Mouse (Mus musculus) right cerebral cortex, postnatal 36 days (tissue): ENCODE measurements at regions not wholly inside any gene's neighbourhood (a gene's known extent, or its start where the extent isn't known, plus 50 kb on each side); places are given as distances from the start of the nearest gene placed in this dataset.
A peak's percentile ranks its signal among the peaks of the same experiment; 100 is the strongest.

Experiments used
- DNase-seq, 2 experiments: peaks; one replicate each; pipeline ENCODE4 v3.0.0; 2022; ENCODE audit warnings: low spot score in 2 of 2, mixed read lengths in 1 of 2

- DNase-seq: no peak
Measured at GRCm38 (mm10) chr2:45511791-45512190, 394.6 kb upstream of the Zeb2 start.

DNA sequence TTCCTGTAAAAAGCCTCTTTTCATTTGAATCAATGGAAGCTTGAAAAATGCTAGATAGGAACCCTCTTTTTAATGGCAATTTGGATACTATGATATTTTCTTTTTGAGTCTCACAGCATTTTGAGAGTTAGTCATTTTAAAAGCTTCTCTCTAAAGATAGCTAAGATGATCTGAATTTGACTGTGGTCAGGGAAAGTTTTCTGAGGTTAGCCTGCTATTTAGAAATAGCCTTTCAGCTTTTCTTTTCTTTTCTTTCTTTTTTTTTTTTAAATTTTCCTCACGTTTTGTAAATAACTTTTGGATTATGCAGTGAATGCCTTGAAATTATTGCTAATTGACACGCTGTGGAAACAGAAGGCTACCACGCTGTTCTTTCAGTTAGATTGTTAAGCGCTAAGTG, 387.3 kb upstream of the Zeb2 start:
- no peak for DNase-seq

DNA sequence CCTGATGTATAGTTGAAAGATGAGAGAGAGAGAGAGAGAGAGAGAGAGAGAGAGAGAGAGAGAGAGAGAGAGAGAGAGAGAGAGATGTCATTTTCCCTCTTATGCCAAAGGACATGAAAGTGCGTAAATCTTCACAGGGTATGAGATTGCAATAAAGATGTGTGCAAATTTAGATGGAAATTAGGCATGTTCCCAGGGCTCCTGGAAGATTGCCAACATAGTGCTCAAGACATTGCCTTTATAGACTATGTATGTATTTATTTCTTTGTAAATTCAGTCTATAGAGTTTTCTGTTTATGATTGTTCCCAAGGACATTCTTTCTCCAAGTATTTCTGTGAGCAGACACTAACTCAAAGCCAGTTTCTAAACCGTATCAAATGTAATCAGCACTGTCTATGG, 376.5 kb upstream of the Zeb2 start:
- no peak for DNase-seq

GRCm38 (mm10) chr2:45486530-45486929, 369.3 kb upstream of the Zeb2 start:
- DNase-seq: no peak

DNA sequence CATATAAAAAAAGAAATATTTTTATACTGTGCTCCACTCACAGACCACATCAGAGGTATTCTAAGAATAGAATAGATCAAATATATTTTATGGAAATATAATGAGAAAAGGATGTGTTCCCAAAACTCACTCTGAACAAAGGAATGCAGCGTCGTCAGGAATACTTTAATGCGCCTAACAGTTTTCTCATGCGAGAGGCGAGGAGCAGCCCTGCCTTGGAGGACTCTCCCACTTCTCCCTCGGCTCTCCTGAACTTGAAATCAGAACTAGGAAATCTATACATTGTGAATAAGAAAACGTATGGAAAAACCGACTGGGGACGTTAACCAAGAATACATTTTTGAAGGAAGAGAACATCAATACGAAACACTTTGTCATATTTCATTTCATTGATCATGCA, 368.3 kb upstream of the Zeb2 start:
- DNase-seq: no peak

DNA sequence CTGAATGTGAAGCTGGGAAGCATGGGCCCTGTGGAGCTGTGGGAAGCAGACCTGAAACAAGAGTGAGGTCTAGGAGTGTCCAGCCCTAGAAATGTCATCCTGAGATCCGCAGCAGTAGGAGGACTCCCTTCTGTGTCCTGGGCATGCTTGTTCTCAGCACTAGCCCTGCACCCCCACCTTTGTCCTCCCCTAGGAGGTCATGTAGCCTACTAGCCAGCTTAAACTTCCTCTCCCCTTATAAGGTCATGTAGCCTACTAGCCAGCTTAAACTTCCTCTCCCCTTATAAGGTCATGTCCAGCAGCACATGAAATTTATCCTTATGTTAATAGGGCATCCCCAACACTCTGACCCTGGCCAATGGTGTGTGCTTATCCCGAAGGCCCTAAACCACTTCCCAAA, 363.5 kb upstream of the Zeb2 start:
- DNase-seq: no peak

GRCm38 (mm10) chr2:45475996-45476395, 358.8 kb upstream of the Zeb2 start:
- no peak for DNase-seq

DNA sequence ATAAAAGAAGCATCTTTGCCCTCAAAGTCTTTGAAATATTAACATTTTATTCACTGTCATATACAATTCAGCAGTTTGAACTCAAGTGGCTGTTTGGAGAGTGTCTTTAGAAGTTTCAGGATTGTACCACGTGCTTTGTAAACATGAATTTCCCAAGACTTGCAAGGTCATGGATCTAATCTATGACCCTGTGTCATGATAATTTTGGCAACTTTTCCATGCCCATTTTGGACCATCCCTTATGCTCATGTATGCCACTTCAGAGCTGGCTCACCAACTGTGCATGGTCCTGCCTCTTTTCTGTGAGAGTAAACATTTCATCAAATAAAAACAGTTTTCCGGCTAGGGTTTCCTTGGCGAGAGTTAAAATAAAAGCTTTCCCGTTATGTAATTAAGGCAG, 347.1 kb upstream of the Zeb2 start:
- no peak for DNase-seq

DNA sequence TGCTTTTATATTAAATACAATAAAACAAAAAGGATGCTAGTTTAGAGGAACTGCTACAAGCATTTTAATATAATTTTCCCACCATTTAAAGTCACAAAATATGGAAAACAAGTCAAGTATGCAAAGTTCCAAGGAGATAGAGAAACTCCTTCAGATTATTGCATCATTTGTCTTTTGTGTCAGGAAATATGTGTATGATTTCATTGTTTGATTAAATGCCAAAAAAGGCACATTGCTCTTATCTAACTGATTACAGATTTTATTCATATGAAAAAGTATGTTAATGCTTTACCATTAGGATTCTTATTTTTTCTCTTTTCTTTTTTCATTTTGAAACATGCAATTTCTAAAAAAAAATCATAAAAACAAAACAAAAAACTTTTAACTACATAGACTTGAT, 342.2 kb upstream of the Zeb2 start:
- DNase-seq: no peak

DNA sequence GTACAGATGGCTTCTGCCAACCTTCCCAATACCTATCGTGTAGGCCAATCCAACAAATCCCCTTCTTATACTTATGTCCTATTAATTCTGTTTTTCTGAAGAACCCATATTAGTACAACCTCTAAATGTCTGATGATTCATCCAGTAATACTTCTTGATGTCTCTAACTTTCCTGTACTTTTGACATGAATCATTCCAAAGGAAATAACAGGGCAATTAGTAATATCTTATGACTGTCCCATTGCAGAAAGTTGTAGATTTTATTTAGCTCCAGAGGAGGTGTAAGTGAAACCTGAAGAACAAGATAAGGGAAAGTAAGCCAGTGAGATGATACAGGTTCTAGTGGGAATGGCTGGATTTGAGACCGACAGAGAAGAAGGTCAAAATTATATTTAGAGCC, 337.6 kb upstream of the Zeb2 start:
- no peak for DNase-seq

GRCm38 (mm10) chr2:45439146-45439545, 322.0 kb upstream of the Zeb2 start:
- no peak for DNase-seq

DNA sequence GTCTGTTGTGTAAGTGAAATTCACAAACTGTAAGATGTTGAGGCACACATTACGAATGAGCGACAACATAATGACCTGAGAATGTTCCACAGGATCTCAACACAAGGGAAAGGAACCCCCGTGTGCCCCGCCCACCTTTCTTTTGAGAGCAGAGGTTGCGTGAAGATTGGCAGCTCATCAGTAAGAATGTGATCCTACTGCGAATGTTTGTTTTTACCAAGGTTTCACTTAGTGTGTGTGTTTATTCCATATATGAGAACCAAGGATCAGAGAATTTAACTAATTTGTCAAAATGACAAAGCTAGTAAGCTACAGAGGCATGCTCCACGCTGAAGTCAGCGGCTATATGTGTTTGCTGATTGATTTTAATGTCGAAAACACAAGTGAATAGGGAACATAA, 321.5 kb upstream of the Zeb2 start:
- DNase-seq: no peak

DNA sequence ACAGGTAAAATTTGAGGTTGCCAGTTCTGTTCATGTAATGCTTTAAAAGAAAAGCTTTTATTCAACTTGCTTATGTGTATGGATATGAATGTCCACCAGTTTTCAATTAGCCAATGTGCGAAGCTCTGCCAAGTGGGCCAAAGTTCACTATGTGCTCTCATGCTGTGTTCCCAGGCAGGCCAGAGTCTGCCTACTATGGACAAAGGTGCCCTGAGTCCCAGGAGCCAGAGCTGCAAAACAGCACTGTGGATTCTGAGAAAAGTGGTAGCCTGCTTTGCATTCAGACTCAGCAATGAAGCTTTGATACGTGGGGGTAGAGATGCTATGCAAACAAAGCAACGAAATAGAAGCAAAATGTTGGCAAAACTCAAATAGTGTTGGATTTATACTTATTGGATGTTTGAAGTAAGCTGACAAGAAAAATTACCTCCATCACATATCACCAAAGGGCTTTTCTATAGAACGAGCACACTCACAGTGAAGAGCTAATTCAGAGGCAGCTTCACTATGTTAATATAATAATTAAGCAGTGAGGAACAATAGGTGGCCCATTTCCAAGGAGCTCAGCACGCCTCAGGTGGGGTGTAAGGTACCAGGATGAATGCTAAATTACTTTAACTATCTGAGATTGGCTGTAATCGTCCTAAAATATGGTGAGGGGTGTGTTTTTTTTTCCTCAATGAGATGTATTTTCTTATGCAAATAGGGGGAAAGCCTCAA, 318.2 kb upstream of the Zeb2 start:
- DNase-seq: no peak

- DNase-seq: no peak
Measured at GRCm38 (mm10) chr2:45434789-45435188, 317.6 kb upstream of the Zeb2 start.

DNA sequence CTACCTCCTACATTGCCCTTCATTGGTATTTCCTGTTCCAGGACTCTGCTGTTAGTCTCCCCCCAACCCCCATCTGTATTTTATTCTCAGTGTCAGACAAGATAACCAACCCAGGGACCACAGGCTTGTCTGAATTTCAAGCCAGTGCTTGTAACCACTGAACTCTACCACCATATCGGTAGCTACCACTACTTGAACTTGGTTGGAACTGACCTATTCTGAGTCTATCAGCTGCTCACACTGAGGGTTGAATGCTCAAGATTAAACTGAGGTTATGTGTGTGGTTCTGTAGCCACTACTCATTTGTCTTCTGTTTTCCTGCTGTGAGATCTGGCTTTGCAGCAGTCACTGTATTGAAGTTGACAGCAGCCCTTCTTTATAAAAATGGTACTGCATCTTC, 317.0 kb upstream of the Zeb2 start:
- DNase-seq: no peak

DNA sequence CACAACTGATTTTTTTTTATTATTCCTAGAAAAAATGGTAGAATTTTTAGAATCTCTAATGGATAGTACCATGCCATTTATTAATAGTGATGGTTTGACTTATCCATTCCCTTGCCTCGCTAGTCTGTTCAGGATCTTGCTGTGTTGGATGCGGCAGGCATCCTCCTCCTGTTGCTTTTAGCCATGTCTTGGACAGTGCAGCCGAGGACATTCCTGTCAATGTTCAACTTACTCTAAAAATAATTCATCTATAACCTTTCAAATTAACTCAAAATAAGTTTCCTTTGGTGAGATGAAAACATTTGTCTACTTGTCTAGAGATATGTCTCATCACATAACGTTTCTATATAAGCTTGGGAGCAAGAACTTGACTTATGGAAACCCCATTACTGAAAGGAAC, 314.2 kb upstream of the Zeb2 start:
- DNase-seq: no peak

DNA sequence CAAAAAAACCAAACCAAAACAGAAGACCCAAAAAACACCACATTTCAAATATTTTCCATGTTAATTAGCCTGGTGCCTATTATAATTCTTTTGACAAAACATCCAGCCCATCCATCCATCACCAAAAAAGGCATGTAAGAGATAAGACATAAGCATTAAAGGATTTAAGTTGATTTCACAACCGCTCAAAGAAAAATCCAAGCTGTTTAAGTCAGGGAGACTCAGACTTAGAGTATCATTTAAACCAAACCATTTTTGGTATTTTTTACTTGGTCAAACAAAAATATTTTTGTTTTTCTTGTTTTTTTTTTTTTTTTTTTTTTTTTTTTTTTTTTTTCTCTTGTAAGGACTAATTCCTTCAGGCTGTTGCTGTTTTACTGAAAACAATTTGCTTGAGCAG, 304.6 kb upstream of the Zeb2 start:
- no peak for DNase-seq

DNA sequence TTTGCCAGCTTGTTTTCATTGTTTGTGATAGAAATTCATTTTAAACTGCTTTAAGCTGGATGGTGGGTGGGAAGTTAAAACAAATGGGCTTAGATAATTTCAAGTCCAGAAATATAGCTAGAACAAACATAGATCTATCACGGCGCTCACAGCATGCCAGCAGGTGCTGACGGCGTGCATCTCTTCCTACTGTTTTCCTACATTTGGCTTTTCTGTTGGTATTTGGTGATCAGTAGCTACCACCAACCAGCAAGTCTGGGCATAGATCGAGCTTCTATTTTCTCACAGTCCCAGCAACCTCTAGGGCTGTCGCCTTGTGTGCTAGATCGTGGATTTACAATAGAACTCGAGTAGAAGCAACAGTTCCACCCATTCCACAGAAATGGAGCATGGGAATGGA, 290.9 kb upstream of the Zeb2 start:
- DNase-seq: peak; percentile 18

GRCm38 (mm10) chr2:45389902-45390492, 272.8 kb upstream of the Zeb2 start:
- DNase-seq: no peak

- DNase-seq: no peak
Measured at GRCm38 (mm10) chr2:45371268-45371667, 254.1 kb upstream of the Zeb2 start.

- no peak for DNase-seq
Measured at GRCm38 (mm10) chr2:45370615-45370968, 253.4 kb upstream of the Zeb2 start.

- no peak for DNase-seq
Measured at GRCm38 (mm10) chr2:45369914-45370614, 252.9 kb upstream of the Zeb2 start.

DNA sequence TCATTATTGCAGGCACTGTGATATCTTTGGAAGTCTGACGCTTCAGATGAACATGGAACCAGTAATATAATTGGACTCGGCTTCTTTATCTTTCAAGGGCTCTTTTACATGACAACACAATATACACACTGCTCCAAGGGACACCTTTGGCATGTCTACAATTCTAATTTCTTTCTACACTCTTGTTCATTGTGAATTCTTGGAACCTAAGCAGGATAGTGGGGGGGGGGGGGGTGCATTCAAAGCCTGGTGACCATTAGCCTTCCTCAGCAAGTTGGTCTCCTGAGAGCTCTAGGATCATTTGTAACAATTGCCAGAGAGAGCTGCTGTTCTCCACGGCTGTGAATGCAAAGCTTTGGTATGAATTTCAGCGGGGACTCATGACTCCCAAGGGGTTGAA, 252.2 kb upstream of the Zeb2 start:
- no peak for DNase-seq
